Mouse (Mus musculus) lung, adult 2 months (tissue): Measurements from ENCODE around the gene Fgfr4.

Experiments
- CTCF ChIP-seq: fragments of 200-500 bp; IDR thresholded peaks from 2 replicates; pipeline ENCODE4 v1.5.1; 2011; ENCODE audit warnings: mild to moderate bottlenecking, low read length, control low read depth; ENCODE audit not compliant: insufficient read depth
- POLR2A ChIP-seq: fragments of 200-500 bp; IDR thresholded peaks from 2 replicates; pipeline ENCODE4 v1.6.1; 2011; ENCODE audit warnings: low read depth, mild to moderate bottlenecking, control low read depth, low read length, borderline replicate concordance; ENCODE audit errors: extremely low read depth

- TF ChIP-seq POLR2A (no peak), CTCF (no peak)
These were observed 45.3 kb upstream of the Fgfr4 start for GRCm38 (mm10) chr13:55107116-55107515.
